Mouse (Mus musculus): ENCODE results near the gene Dazap1.

GRCm38 (mm10) chr10:80220676-80221075 lies 40.6 kb upstream of the Dazap1 start:
- TF ChIP-seq CTCF (IDR thresholded peaks at IDR 0.05; ENCODE audit: low read depth, low read length) (no peak), POLR2A (IDR thresholded peaks at IDR 0.05; ENCODE audit: borderline replicate concordance, low read depth, low read length) (no peak)

Measured in bone marrow macrophage, adult 2 months (primary cell).